Mouse (Mus musculus): Measurements from ENCODE around the gene Med12.
"Not testable (repeated sequence)": the region's sequence is repeated elsewhere in the genome, so short reads cannot be mapped to it uniquely, and the experiment has no call there.

Med12 gene

GRCm38 (mm10) chrX:101300427-101301030 is 26.7 kb downstream of the Med12 start:
- DNase-seq: peak; percentile 73 to 75

- peak in 1 of 2 experiments; percentile 37 for DNase-seq
Observed at GRCm38 (mm10) chrX:101301654-101302053, 27.8 kb downstream of the Med12 start.

GRCm38 (mm10) chrX:101304646-101305045 is 30.8 kb downstream of the Med12 start:
- peak; percentile 75 to 80 for DNase-seq

DNA sequence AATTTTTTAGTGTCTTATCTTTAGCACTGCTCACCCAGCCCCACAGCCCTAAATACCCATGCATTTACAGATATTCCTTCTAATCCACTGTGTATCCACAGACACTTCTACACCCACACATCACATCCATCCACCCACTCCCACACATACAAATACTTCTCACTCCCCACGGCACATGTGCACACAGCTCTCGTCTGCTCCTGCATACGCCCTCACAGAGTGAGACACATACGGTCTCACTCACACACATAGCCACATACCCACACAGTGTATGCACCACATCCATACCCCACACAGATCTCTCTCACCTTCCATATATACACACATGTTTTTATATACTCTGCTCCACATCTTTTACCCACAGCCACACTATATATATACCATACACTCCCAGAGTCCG is 35.5 kb downstream of the Med12 start:
- DNase-seq: no peak

DNA sequence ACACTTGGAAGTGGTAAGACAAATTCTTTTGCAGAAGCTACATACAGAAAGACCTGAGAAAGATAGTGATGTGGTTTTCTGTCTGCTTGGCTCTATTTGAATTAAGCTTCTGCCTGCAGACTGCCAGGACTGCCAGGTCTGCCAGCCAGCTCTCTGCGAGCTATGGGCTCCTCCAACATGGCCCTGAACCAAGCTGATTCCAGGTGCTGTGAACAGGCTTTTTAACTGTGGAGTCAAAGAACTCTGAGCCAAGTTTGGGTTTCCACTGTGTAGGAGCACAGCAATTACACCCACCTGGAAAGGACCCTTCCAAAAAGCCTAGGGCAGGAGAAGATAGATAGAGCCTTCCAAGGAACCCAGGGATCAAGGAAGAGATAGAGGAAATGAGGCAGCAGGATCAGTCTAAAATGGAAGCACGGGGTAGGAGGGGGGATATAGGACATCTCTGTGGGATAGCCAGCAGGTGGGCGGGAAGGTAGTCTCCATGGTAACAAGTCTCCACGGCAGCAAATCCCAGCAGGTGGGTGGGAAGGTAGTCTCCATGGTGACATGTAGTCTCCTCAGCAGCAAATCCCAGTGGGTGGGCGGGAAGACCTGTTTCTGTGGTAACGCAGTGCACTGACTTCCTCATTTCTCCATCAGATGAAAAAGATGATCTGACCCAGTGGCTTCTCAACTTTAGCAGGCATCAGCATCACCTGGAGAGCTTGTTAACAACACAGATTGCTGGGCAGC is 40.0 kb downstream of the Med12 start:
- peak; percentile 65 to 75 for DNase-seq

DNA sequence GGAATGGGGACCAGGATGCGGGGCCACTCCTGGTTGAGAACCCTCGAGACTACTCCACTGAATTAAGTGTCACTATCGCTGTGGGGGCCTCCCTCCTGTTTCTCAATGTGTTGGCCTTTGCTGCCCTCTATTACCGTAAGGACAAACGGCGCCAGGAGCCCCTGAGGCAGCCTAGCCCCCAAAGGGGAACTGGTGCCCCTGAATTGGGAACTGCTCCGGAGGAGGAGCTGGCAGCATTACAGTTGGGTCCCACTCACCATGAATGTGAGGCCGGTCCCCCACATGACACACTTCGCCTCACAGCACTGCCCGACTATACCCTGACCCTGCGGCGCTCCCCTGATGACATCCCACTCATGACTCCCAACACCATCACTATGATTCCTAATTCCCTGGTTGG is 45.9 kb downstream of the Med12 start:
- no peak for DNase-seq

GRCm38 (mm10) chrX:101325989-101326899 is 52.4 kb downstream of the Med12 start:
- no peak for DNase-seq

GRCm38 (mm10) chrX:101329372-101330028 is 55.7 kb downstream of the Med12 start:
- DNase-seq: peak; percentile 80 to 86

DNA sequence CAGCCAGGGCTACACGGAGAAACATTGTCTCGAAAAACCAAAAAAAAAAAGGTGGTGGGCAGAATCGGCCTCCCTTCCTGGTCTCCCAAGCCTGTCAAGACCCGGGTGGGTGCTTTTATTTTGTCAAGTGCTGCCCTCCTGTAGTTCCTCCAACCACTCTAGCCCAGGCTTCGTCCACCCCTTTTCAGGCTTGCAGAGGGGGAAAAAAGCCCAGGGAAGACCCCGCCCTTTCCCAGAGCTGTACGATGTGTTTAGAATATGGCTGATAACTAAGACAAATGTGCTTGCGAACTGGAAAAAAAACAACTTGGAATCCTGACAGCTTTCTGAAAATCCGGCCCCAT is 58.2 kb downstream of the Med12 start:
- no peak for DNase-seq

- peak; percentile 89 to 93 for DNase-seq
Observed at GRCm38 (mm10) chrX:101332375-101333211, 58.8 kb downstream of the Med12 start.

DNA sequence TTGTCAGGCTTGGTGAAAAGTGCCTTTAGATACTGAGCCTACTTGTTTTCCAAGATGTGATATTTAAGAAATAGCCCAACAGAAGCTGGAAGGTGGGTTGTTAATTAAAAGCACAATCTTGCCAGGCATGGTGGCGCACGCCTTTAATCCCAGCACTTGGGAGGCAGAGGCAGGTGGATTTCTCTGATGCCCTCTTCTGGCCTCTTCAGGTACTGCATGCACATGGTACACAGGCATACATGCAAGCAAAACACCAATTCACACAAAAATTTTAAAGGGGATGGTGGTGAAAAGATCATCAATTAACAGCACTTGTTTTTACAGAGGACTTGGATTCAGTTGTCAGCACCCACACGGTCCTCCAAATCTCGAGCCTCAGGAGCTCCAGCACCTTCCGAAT is 60.8 kb downstream of the Med12 start:
- peak in 1 of 2 experiments; percentile 59 for DNase-seq

DNA sequence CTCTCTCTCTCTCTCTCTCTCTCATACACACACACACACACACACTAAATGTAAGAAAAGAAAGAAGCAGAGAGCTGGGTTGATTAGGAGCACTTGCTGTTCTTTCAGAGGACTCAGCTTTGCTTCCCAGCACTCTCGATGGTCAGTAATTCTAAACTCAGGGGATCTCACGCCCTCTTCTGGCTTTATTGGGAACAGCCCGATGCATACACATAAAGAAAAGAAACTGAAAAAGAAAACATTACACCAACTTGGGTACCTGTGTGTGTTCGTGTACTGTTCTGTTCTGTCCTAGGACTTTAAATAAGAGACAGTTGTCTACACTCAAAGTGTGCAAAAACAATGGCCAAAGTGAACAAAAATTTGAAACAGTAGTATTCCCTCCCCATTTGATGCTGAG is 64.8 kb downstream of the Med12 start:
- DNase-seq: no peak

DNA sequence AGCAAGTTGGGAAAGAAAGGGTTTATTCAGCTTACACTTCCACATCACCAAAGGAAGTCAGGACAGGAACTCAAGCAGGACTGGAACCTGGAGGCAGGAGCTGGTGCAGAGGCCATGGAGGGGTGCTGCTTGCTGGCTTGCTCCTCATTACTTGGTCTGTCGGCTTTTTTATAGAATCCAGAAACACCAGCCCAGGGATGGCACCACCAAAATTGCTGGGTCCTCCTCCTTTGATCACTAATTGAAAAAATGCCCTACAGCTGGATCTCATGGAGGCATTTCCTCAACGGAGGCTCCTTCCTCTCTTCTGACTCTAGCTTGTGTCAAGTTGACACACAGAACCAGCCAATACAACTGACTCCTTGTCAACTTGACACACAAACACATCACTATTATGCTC is 69.0 kb downstream of the Med12 start:
- not testable (repeated sequence) for DNase-seq

DNA sequence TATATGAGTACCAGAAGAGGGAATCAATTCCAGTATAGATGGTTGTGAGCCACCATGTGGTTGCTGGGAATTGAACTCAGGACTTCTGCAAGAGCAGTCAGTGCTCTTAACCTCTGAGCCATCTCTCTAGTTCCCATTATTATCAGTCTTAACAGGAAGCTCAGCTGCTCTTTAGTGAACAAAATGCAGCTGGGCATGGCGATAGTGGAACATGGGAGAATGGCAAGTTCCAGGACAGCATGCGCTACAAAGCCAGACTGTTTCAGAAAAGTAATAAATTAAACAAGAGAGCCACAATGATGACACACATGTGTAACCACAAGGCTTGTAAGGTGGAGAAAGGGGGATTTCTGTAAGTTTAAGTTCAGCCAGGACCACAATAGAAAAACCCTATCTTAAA is 71.6 kb downstream of the Med12 start:
- DNase-seq: no peak

- DNase-seq: no peak
Observed at GRCm38 (mm10) chrX:101346475-101346874, 72.6 kb downstream of the Med12 start.
